Mouse (Mus musculus): ENCODE data around the gene Prps1l3. TPM values are rescaled to one million over a fixed set of nuclear protein-coding genes. Genes with fewer than 3 reads are reported as not detected.

Prps1l3 gene
- polyA plus RNA-seq (2012; rRNA removed), result 3.6 and 4.0 TPM in 2 replicates

DNA sequence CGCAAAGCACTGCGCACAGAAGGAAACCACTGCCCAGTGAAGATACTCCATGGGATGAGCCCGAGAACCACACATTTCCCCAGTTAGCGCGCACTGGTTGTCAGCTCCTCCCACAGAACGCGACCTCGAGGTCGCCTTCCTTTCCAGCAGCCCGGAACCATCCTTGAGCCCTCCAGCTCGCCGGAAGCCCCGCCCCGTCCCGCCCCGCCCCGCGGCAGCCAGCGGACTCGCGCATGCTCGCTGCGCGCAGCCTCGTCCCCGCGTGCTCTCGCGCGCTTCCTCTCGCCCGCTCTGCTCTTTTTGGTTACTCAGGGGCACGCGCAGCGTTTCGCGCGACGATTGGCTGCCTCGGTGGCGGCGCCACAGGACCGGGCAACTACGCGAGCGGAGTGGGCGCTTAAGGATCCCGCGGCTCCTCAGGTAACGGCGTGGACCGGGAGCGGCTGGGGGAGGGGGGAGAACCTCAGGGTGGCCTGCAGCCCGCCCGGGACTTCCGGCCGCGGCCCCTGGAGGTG is at the start of gene Prps1l3, which contains the start of gene Mipol1:
Gene Prps1l3 (plus strand): TSS at position 221 of the 515 bp plus-strand sequence.
Gene Mipol1 (plus strand): TSS at position 236 of the 515 bp plus-strand sequence.

DNA sequence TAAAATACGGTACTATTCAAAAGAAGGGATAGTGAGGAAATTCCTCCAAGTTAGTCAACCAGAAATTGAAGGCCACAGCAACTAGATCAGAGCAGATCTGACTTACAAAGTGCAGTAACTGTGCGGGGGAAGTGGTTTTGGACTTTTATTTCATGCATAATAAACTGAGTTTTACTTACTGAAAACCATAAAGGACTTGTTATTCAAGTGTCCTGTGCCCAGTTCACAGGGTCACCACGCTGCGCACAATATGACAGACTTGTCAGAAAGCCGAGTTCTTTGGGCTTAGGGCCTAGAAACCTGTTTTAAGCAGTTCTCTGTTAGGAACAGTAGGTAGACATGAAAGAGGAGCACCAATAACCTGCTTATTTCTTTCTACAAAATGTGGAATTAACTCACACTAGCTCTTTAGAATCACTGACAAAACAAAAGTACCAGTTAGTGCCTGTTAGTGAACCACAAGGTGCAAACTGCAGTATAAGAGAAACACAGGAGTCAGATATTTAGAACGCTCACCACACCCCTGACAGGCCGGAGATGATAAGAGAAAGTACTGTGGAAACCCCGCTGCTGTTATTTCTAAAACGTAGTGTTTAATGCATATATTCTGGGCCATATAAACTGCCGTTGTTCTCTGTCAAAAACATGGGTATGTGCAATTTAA is 32.7 kb upstream of the Prps1l3 start, which contains the start of gene Slc25a21:
Gene Slc25a21 (minus strand): TSS at position 110 of the 664 bp plus-strand sequence.

Other genes with a start within 250 kb of the Prps1l3 start
- 0.12 and 0.26 TPM in 2 replicates for gene Slc25a21, start 32.9 kb upstream of the Prps1l3 start, polyA plus RNA-seq (2012; rRNA removed)
- gene Mipol1, start within 50 bp of the Prps1l3 start, polyA plus RNA-seq (2012; rRNA removed), result 0.31 and 0.32 TPM in 2 replicates